Mouse (Mus musculus) erythroid progenitor cell, adult 5-6 weeks (primary cell): ENCODE results near the gene Tead2. TPM values are rescaled to one million over a fixed set of nuclear protein-coding genes. Genes with fewer than 3 reads are reported as not detected.
"Not testable (repeated sequence)": the region's sequence is repeated elsewhere in the genome, so short reads cannot be mapped to it uniquely, and the experiment has no call there.

Source experiments
- ATAC-seq: replicated peaks from 2 replicates; pipeline ENCODE4 v1.8.0; 2016; ENCODE audit warnings: moderate number of reproducible peaks, mild to moderate bottlenecking, moderate TSS enrichment, inconsistent platforms; ENCODE audit not compliant: poor library complexity, low FRiP score, severe bottlenecking
- total RNA-seq, 2 experiments: library from RNA; stranded (forward) in 1 of 2; stranded (reverse) in 1 of 2; fragments of 150-400 nt in 1 of 2; fragments of 186-747, 209-891 nt in 1 of 2; gene quantifications; 2 replicates each; pipeline versions ENCODE4 v1.2.3 to v1.2.4; 2015 to 2017; ENCODE audit warnings: low replicate concordance in 2 of 2

The Tead2 gene
- total RNA-seq (2015; ENCODE audit: low replicate concordance), result not detected in 2 replicates
- total RNA-seq (2017; ENCODE audit: low replicate concordance), result not detected in 2 replicates

DNA sequence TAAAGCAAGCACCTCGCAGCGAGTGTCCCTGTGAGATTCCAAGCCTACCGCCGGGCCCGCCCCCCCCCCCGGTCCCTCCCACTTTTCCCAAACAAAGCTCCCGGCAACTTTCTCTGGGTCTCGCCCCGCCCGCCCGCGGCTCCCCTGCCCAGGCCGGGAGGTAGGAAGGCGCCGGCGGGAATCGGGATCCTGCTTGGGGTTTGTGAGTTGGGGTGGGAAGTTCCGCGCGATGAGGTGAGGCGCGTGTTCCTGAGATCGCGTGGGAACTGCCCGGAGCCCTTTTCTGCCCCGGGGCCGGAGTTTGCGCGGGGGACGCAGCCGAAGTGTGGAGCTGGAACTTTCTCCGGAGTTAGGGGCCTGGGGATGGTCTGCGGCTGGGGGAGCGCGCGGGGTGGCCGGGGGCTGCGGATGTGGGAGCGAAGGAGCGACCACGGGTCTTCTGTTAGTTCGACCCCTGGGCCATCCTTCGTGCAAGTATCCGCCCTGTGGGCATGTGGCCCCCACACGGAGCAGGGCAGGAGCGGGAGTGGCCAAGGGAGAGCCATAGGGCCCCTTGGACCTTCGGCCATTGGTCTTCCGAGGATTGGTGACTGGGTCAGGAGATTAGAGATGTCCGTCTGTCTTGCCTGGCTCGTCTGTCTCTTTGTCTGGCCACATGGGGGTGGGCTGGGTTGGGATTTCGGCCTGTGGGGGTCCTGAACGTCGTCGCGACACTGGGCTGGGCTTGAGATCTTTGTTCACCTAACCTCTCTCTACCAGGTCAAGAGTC, at the start of gene Tead2:
Tead2 (plus strand) TSS at position 81 of the 769 bp plus-strand sequence.
- no peak for ATAC-seq

DNA sequence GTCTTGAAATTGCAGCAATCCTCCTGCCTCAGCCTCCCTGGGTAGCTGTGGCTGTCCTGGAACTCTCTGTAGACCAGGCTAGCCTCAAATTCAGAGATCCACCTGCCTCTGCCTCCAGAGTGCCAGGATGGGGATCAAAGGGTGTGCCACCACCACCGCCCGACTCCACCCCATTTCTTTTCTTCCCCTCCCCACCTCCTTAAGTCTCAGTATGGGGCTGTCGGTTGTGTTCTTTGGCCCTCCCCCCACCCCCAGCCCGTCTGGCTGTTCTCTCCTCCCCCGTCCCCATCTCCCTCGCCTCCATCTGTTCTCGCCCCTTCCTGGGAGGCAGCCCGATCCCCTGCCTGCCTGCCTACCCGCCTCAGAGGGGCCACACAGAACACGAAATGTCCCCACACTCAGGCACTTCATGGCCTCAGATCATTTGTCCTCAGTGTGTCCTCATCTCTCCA, 48.6 kb upstream of the Tead2 start:
- ATAC-seq, result no peak

DNA sequence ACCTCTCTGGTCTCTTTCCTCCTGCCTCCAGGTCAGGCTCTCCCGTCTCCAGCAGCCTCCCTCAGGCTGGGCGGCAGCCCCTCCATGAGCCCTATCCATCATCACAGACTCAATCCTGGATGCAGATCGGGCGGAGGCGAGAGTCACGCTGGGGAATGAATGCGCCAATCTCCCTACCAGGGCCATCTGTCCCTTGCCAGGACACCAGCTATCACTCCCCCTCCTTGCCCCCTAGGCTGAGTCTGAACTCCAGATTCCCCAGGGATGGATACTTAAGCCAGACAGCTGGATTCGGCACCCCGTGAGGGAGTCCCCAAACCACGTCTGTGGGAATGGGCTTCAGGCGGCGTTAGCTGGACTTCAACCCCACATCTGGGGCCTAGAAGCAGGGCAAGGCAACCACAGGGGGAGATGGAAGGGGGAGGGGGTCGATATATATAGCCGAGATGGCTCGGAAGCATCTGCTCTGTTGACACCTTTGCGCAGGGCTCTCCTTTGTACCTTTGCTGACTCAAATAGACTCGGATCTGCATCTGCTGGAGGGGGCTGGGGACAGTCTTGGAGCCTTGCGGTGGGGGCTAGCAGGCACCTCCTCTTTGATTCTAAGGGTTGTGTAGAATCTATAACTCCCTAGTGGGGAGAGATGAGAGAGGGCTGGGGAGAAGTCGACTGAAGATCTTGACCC, 47.6 kb upstream of the Tead2 start:
- ATAC-seq, result no peak

DNA sequence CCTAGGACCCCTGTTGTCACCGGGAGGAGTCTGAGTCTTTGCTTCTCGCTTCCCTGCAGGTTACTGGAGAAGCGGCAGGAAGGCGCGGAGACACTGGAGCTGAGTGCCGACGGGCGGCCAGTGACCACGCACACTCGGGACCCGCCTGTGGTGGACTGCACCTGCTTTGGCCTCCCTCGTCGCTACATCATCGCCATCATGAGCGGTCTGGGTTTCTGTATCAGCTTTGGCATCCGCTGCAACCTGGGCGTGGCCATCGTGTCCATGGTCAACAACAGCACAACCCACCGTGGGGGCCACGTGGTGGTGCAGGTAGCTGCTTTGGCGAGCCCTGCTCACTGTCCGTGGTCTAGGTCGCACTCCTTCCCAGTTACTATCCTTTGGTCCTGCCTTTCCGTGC, 46.9 kb upstream of the Tead2 start:
- no peak for ATAC-seq

DNA sequence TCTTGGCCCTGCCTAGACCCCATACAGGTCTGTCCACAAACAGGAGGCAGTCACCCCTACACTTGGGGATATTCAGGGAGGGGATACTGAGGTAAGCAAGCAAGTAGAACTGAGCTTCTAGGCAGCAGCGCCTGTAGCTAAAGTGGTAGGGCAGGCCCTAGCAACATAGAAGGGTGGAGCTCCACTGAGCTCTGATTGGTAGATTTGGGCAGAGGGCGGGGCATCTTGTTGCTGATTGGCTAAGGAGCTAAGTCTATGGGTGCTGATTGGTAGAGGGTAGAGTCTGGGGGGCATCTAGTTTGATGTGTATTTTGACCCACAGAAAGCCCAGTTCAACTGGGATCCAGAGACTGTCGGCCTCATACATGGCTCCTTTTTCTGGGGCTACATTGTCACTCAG, 46.1 kb upstream of the Tead2 start:
- ATAC-seq, result no peak

DNA sequence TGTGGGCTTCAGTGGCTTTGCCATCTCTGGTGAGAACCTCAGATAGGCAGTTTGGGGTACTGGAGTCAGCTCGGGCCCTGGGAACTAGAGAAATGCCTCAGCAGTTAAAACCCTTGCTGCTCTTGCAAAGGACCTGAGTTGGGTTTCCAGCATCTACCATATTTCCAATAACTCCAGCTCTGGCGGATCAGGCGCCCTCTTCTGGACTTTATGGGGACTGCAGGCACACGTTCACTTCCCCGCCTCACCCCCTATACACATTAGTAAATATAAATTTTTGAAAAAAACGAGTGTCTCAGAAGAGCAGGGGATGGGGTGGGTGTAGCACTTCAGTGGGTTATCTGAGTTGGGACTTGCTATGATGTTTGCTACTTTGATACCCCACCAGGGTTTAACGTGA, 42.6 kb upstream of the Tead2 start:
- peak; percentile 59 for ATAC-seq

DNA sequence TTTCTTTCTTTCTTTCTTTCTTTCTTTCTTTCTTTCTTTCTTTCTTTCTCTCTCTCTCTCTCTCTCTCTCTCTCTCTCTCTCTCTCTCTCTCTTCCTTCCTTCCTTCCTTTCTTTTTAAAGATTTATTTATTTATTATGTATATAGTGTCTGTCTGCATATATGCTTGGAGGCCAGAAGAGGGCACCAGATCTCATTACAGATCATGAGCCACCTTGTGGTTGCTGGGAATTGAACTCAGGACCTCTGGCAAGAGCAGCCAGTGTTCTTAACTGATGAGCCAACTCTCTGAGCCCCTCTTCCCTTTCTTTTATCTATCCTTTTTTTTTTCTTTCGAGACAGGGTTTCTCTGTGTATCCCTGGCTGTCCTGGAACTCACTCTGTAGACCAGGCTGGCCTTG, 41.8 kb upstream of the Tead2 start:
- not testable (repeated sequence) for ATAC-seq

DNA sequence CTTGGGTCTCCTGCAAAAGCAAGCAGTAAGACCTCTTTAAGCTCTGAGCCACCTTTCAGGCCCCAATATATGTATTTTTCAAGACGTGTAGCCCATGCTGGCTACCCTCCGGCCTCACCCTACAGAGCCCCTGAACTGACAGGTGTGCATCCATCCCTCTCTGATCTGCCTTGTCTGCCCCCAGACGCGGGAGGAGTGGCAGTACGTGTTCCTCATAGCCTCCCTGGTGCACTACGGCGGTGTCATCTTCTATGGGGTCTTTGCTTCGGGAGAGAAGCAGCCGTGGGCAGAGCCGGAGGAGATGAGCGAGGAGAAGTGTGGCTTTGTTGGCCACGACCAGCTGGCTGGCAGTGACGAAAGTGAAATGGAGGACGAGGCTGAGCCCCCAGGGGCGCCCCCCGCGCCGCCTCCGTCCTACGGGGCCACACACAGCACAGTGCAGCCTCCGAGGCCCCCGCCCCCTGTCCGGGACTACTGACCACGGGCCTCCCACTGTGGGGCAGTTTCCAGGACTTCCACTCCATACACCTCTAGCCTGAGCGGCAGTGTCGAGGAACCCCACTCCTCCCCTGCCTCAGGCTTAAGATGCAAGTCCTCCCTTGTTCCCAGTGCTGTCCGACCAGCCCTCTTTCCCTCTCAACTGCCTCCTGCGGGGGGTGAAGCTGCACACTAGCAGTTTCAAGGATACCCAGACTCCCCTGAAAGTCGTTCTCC, 40.8 kb upstream of the Tead2 start:
- no peak for ATAC-seq

DNA sequence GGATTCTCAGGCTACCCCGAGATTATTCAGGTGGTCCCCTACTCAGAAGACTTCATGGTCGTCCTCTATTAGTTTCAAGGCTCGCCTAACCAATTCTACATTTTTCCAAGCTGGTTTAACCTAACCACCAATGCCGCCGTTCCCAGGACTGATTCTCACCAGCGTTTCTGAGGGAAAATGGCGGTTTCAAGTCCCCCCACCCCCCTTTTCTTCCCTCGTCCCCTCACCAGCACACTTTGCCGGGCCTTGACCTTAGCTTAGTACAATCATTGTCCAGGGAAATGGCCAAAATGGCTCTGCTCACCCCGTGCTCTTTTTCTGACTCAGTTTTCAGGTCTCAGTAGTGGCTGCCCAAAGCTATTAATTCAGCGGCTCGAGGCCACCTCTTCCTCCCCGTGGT, 40.2 kb upstream of the Tead2 start:
- no peak for ATAC-seq

DNA sequence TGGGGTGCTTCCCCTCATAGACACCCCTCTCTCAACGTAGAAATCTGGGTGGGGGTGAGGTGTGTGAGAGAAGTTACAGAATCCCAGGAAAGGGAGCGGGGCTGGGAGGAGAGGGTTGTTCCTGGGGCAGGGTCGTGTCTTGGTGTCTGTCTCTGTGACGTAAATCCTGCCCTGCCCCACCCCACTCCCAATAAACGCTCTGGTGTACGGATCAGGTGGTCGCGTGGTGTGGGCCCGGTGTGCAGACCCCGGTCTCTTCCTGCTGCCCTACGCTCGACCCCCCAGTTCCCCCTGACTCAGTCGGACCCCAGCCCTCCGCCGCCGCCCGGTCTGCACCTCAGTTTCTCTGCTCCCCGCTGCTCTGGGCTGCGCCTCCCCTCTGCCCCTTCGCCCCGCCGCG, 39.6 kb upstream of the Tead2 start:
- no peak for ATAC-seq

DNA sequence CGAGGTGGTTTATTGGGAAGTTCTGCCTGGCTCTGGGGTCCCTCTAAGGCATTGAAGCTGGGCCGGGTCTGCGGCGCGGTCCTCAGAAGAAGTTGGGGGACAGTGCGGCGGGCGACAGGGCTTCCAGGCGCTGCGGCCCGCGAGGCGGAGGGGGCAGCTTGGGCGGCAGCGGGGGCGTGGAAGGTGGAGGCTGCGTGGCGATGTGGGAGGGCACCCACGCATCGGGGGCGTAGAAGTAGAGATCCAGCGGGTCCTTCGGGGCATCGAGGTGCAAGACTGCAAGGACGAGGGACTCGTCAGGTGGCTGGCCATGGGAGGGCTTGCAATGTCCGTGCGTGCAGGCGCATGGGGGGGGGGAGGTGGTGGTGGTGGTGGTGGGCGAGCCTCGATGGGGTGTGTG, 39.2 kb upstream of the Tead2 start:
- ATAC-seq, result no peak

DNA sequence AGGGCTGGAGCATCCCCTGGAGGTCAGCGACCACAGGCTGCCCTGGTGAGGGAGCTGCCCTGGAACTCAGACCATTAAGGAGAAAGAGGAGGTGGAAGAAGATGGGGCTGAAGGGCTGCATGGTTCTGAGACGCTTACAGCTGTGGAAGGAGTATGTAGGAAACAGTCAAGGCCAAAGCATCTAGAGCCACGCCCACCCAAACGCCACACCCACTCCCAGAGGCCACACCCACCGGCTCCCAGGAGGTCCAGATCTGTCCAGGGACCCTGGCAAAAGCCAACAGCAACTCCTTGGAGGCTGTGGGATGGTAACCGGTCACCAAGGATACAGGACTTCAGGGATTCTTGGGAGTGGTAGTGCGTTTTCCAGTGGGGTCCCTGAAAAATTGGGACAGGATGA, 37.0 kb upstream of the Tead2 start:
- no peak for ATAC-seq

DNA sequence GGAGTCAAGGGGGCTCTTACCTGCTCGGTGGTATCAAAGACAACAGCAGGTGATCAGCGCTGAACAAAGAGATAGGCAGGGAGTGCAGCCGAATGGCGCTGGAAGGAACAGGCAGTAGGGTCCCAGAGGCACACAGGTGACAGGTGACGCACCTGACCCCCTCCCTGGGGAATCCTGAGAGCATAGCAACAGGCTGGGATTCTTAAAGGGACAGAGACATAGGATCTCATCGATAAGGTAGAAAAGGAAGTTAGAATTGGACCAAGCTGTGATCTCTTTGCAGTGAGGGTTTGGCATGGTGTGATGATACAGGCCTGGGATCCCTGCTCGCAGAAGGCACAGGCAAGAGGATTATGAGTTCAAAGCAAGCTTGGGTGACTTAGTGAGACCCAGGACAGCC, 36.1 kb upstream of the Tead2 start, which contains the start of gene Gfy:
Gfy (minus strand) TSS at position 101 of the 400 bp plus-strand sequence.
- ATAC-seq, result no peak

DNA sequence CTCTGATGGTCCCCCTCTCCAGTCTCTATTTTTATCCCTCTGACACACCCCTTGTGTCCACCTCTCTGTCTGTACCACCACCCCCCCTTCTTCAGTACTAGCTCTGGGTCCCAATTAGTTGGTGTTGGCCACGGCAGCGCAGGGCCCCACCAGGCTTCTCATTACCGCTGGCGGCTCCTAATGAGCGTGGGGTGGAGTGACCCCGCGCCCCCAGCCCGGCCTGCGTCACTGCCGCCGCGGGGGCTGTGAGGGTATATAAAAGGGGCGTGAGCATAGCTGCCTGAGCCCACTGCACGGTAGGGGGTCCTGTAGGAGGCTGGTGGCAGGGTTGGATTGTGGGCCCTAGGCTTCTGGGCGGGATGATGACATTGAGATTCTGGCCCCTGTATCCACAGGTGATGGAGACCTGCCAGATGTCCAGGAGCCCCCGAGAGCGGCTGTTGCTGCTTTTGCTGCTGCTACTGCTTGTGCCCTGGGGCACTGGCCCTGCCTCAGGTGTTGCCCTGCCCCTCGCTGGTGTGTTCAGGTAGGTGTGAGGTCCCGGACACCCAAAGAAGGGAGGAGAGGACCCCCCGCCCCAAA, 34.6 kb upstream of the Tead2 start, which contains the start of gene Pth2:
Pth2 (plus strand) TSS at position 100 of the 582 bp plus-strand sequence.
- no peak for ATAC-seq

DNA sequence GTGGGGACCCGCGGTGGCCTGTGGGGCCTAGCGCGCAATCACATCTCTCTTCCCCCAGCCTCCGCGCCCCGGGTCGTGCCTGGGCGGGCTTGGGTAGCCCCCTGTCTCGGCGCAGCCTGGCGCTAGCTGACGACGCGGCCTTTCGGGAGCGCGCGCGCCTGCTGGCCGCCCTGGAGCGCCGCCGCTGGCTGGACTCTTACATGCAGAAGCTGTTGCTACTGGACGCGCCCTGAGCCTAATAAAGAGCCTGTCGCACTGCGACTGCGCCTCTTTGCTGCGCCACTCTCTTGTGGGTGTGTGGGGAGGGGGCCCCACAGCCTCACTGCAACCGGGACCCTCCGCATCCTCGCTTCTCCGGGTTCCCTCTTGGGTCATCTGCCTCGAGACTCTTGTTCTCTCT, 34.0 kb upstream of the Tead2 start:
- ATAC-seq, result peak; percentile 21; the same call in 1 of the 2 replicates

DNA sequence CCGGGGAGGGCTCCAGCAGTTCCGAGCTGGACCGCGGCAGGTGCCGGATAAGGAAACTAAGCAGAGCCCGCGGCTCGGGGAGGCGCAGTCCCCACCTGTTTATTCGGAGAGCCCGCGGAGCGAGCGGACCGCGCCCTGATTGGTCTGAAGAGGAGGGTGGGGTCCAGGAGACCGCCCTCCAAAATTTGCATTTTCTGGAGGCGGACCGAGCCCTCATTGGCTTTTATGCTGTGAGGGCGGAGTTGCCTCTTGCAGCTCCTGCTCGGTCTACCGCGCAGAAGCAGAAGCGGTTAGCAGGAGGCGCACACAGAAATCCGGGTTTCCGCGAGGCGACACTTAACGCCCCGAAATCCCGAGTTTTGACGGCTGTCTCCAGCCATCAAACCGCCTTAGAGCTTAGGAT, 33.4 kb upstream of the Tead2 start:
- peak; percentile 93 for ATAC-seq

DNA sequence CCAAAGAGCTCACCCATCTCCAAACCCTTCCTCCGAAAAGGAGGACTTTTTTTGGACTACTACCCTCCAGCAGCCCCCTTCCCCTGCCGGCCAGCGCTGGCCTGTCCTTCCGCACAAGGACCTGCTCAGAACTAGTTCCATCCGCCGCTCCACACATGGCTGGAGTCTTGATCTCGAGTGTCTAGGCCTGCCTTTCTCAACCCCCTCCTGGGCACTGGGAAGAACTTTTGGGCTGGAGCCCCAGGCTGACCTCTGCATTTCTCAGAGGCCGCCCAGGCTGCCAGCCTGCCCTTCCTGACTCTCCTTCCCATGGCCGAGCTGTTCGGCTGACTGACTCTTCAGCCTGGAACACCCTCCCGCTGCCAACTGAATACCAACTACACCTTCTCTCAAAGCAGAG, 32.9 kb upstream of the Tead2 start:
- 0 out of 2 replicates have a peak, but pooled peaks have one; percentile 1 for ATAC-seq

DNA sequence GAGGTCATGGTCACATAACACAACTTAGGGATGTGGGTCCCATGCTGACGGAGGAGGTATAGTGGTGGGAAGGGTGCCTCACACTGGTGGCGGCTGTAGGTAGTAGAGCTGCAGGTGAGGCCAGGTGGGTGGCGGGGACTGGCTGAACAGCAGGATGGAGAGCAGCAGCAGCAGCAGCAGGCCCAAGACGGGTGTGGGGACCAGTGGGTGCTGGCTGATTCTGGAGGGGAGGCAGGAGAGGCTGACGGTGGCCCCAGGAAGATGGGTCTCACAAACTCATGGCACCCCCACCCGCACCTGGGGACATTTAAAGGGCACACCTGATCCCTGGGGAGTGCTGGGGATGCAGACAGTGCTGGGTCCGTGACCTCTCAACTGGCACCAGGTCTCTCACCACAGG, 31.9 kb upstream of the Tead2 start:
- ATAC-seq, result no peak

DNA sequence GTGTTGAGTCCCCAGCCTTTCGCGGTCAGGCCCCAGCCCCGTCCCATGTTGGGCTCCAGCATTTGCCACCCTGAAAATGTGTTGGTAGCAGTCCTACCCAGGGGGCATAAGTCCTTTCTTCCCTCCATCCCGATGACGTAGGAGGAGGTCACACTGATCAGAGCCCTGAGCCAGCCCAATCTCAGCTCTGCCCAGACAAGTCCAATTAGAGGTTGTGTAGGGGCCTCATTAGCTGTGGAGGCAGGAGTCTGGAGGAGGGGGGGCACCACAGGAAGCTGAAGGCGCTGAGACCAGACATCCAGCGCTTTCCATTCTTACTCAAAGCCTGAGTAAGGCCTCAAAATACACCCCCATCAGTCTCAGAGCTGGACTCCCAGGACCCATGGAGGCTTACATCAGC, 29.6 kb upstream of the Tead2 start:
- no peak for ATAC-seq

DNA sequence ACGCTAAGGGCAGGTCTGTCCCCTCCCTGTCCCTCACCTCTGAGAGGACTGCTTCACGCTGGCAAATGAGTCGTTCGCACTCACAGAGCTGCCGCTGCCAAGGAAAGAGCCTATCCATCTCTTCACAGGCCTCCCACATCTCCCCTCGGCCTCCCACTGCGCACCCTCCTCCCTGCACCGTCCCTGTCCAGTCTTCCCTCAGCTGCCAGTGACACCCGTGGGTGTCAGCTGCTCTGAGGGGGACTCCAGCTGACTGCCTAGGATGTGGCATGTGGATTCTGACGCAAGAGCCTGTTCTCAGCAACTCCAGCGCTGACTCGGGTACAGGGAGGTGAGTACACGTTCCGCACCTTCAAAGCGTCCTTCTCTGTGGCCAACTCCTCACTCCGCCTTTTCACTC, 26.0 kb upstream of the Tead2 start:
- no peak for ATAC-seq
